Mouse (Mus musculus) limb, embryonic 14.5 days (tissue): ENCODE results near the gene Map3k12. TPM values are rescaled to one million over a fixed set of nuclear protein-coding genes. Genes with fewer than 3 reads are reported as not detected.

Experiments used
- ATAC-seq: fragments of 200-750 bp; cut with Nextera tagmentation; 2 replicates; pipeline ENCODE4 v1.8.0; 2017; ENCODE audit warnings: low read depth, moderate number of reproducible peaks, moderate TSS enrichment; ENCODE audit not compliant: low FRiP score
- DNase-seq: peaks from one replicate; pipeline ENCODE4 v3.0.0-alpha.2; 2015; ENCODE audit warnings: low spot score
- H3K27ac ChIP-seq: fragments of 300-500 bp; sonication (generic); replicated peaks from 2 replicates; pipeline ENCODE4 v1.5.1; 2014; ENCODE audit warnings: low read depth, mild to moderate bottlenecking, low read length, moderate library complexity, mixed read lengths
- H3K27me3 ChIP-seq: fragments of 300-500 bp; sonication (generic); 2 replicates; pipeline ENCODE4 v1.6.1; 2014; ENCODE audit warnings: low read length, mixed read lengths; ENCODE audit not compliant: control insufficient read depth, insufficient read depth
- H3K36me3 ChIP-seq: fragments of 300-500 bp; sonication (generic); 2 replicates; pipeline ENCODE4 v1.6.1; 2014; ENCODE audit warnings: mild to moderate bottlenecking, low read length, moderate library complexity, mixed read lengths; ENCODE audit not compliant: control insufficient read depth, insufficient read depth
- H3K4me1 ChIP-seq: fragments of 300-500 bp; sonication (generic); 2 replicates; pipeline ENCODE4 v1.6.1; 2014; ENCODE audit warnings: antibody characterized with exemption, low read length, mixed read lengths; ENCODE audit not compliant: control insufficient read depth, insufficient read depth
- H3K4me2 ChIP-seq: fragments of 300-500 bp; sonication (generic); replicated peaks from 2 replicates; pipeline ENCODE4 v1.6.1; 2014; ENCODE audit warnings: low read depth, mild to moderate bottlenecking, low read length, moderate library complexity; ENCODE audit not compliant: severe bottlenecking
- H3K4me3 ChIP-seq: fragments of 300-500 bp; sonication (generic); replicated peaks from 2 replicates; pipeline ENCODE4 v1.5.1; 2014; ENCODE audit warnings: low read length
- H3K9ac ChIP-seq: fragments of 300-500 bp; sonication (generic); 2 replicates; pipeline ENCODE4 v1.6.1; 2014; ENCODE audit warnings: mild to moderate bottlenecking, low read depth, low read length, moderate library complexity; ENCODE audit not compliant: severe bottlenecking
- H3K9me3 ChIP-seq: fragments of 300-500 bp; sonication (generic); 2 replicates; pipeline ENCODE4 v1.6.1; 2016; ENCODE audit warnings: low read length; ENCODE audit not compliant: control insufficient read depth
- POLR2A ChIP-seq: fragments of 200-500 bp; IDR thresholded peaks from 2 replicates; pipeline ENCODE4 v1.8.0; 2012; ENCODE audit warnings: inconsistent platforms, mild to moderate bottlenecking, moderate library complexity, borderline replicate concordance; ENCODE audit not compliant: insufficient read depth, insufficient read length; ENCODE audit errors: extremely low read depth
- WGBS: fragments of 180-500 bp; shearing (Covaris S2); extraction: QIAGEN DNeasy Blood & Tissue Kit; methylation state at CpG from one replicate; pipeline ENCODE4 v1.1.7; 2014; 5-methylcytosine and 5-hydroxymethylcytosine counted together
- polyA plus RNA-seq, 2 experiments: library from polyadenylated mRNA; depleted of rRNA in 1 of 2; stranded (reverse) in 1 of 2; unstranded in 1 of 2; fragments of >200 nt; fragmentation: Nextera tagmentation in 1 of 2; extraction: Ambion mirVana in 1 of 2; gene quantifications; 2 replicates each; pipeline versions ENCODE4 v1.2.1 to v1.2.3; 2012 to 2014

The Map3k12 gene
- polyA plus RNA-seq, 2 experiments: 15.8 to 36.3 TPM

- no peak for TF ChIP-seq POLR2A
- Histone ChIP-seq H3K36me3 (peaks cover 12% of the 10 kb centered on the region), H3K9ac (no peak overlapping the region; the same call in 1 of the 2 replicates), H3K27ac (peak overlapping the region; percentile 89; the same call in 1 of the 2 replicates), H3K4me3 (peak overlapping the region; percentile 66; the same call in 1 of the 2 replicates), H3K4me1 (peaks cover 34% of the 10 kb centered on the region), H3K9me3 (no peaks in the 10 kb centered on the region), H3K4me2 (peak overlapping the region; percentile 74), H3K27me3 (no peaks in the 10 kb centered on the region)
- ATAC-seq (no peak), DNase-seq (no peak)
- WGBS: 5% methylated on average over 6 of the region's 6 CpGs
Observed at GRCm38 (mm10) chr15:102511285-102511833, 5.5 kb downstream of the Map3k12 start.

- DNase-seq (peak; percentile 94), ATAC-seq (peak; percentile 96)
- Histone ChIP-seq H3K36me3 (peaks cover 12% of the 10 kb centered on the region), H3K4me3 (peak overlapping the region; percentile 66), H3K27me3 (no peaks in the 10 kb centered on the region), H3K27ac (peak overlapping the region; percentile 89), H3K4me2 (peak overlapping the region; percentile 74), H3K4me1 (peaks cover 28% of the 10 kb centered on the region), H3K9ac (peak overlapping the region; percentile 69), H3K9me3 (no peaks in the 10 kb centered on the region)
- 0 out of 2 replicates have a peak, but pooled peaks have one; percentile 29 for TF ChIP-seq POLR2A
- 1% methylated on average over 33 of the region's 34 CpGs for WGBS
Observed at GRCm38 (mm10) chr15:102510590-102511284, 6.1 kb downstream of the Map3k12 start.

GRCm38 (mm10) chr15:102510110-102510509 lies 6.8 kb downstream of the Map3k12 start:
- DNase-seq (no peak), ATAC-seq (peak; percentile 45; the same call in 1 of the 2 replicates)
- 9% methylated on average over 9 of the region's 9 CpGs for whole genome bisulfite sequencing

GRCm38 (mm10) chr15:102508336-102508735 lies 8.5 kb downstream of the Map3k12 start:
- Histone ChIP-seq H3K27ac (no peak overlapping the region), H3K4me2 (no peak overlapping the region), H3K27me3 (no peaks in the 10 kb centered on the region), H3K4me1 (peaks cover 20% of the 10 kb centered on the region), H3K36me3 (peaks cover 31% of the 10 kb centered on the region), H3K9ac (no peak overlapping the region), H3K4me3 (no peak overlapping the region), H3K9me3 (no peaks in the 10 kb centered on the region)
- no peak for DNase-seq
- no peak for TF ChIP-seq POLR2A
- ATAC-seq: no peak
- 90% methylated on average over 3 of the region's 3 CpGs for WGBS

More at GRCm38 (mm10) chr15:102510110-102510509, 6.8 kb downstream of the Map3k12 start:
- TF ChIP-seq POLR2A: no peak
- H3K27me3 ChIP-seq: no peaks in the 10 kb centered on the region
- H3K9me3 ChIP-seq: no peaks in the 10 kb centered on the region
- H3K27ac ChIP-seq: peak overlapping the region; percentile 89
- peaks cover 22% of the 10 kb centered on the region for H3K4me1 ChIP-seq
- H3K4me3 ChIP-seq: peak overlapping the region; percentile 66
- H3K36me3 ChIP-seq: peaks cover 13% of the 10 kb centered on the region
- H3K4me2 ChIP-seq: peak overlapping the region; percentile 74
- H3K9ac ChIP-seq: peak overlapping the region; percentile 69

- Histone ChIP-seq H3K4me1 (peaks cover 20% of the 10 kb centered on the region), H3K27me3 (no peaks in the 10 kb centered on the region), H3K4me3 (no peak overlapping the region), H3K4me2 (no peak overlapping the region), H3K36me3 (peaks cover 39% of the 10 kb centered on the region), H3K27ac (no peak overlapping the region), H3K9me3 (no peaks in the 10 kb centered on the region), H3K9ac (no peak overlapping the region)
- TF ChIP-seq POLR2A: no peak
- DNase-seq (no peak), ATAC-seq (no peak)
Observed at GRCm38 (mm10) chr15:102507561-102507960, 9.3 kb downstream of the Map3k12 start.
